Mouse (Mus musculus) frontal cortex, adult 2 months (tissue): ENCODE measurements around the gene Gm42957. TPM values are rescaled to one million over a fixed set of nuclear protein-coding genes. Genes with fewer than 3 reads are reported as not detected.
A peak's percentile ranks its signal among the peaks of the same experiment; 100 is the strongest.
"Not testable (repeated sequence)": the region's sequence is repeated elsewhere in the genome, so short reads cannot be mapped to it uniquely, and the experiment has no call there.

ENCODE experiments used
- DNase-seq, 2 experiments: peaks; one replicate each; pipeline ENCODE4 v3.0.0; 2022; ENCODE audit warnings: low spot score in 1 of 2; ENCODE audit errors: extremely low spot score in 1 of 2
- polyA plus RNA-seq: library from polyadenylated mRNA; depleted of rRNA; stranded (reverse); fragments of >200 nt; gene quantifications from 2 replicates; pipeline ENCODE4 v1.2.3, GENCODE M21; 2012

Gm42957 gene
- polyA plus RNA-seq, 1 experiment: 0.10 TPM

GRCm38 (mm10) chr3:96671519-96671918 is 36.2 kb downstream of the Gm42957 start:
- no peak for DNase-seq

DNA sequence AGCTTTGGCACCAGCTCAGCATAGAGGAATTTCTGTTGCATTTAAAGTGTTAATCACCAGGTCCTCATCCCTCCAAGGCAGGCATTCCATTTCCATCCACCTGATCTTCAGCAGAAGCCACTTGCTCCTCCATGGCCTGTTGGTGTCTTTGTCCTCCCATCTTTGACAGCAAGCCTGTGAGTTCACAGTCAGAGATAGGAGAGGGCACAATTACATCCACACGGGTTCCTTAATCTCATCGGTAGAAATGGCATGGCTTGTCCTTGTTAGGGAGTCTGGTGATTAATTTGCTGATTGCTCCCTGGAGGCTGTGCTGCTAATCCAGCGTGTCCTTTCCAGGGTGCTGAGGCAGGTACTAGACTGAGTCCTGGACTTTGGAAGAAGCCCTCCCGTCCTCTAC is 38.2 kb downstream of the Gm42957 start:
- no peak for DNase-seq

- DNase-seq: no peak
Observed at GRCm38 (mm10) chr3:96674442-96674841, 39.2 kb downstream of the Gm42957 start.

DNA sequence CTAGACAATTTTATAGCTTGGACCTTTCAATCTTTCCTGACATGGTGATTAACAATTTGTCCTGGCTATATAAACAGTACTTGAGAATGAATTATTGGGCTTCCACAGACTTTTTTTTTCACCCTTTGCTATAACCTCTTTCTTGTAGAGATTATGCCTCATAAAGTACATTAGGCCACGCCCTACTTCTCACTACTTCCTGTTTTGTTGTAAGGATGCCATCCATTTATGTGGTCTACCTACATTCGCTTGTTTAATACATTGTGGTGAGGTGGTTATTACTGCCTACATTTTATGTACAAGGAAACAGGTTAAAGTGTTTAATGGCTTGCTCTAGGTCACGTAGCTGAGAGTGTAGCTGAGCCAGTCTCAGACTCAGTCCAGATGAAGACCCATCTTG is 39.9 kb downstream of the Gm42957 start:
- no peak for DNase-seq

- no peak for DNase-seq
Observed at GRCm38 (mm10) chr3:96675690-96676089, 40.4 kb downstream of the Gm42957 start.

GRCm38 (mm10) chr3:96678456-96678855 is 43.2 kb downstream of the Gm42957 start:
- no peak for DNase-seq

DNA sequence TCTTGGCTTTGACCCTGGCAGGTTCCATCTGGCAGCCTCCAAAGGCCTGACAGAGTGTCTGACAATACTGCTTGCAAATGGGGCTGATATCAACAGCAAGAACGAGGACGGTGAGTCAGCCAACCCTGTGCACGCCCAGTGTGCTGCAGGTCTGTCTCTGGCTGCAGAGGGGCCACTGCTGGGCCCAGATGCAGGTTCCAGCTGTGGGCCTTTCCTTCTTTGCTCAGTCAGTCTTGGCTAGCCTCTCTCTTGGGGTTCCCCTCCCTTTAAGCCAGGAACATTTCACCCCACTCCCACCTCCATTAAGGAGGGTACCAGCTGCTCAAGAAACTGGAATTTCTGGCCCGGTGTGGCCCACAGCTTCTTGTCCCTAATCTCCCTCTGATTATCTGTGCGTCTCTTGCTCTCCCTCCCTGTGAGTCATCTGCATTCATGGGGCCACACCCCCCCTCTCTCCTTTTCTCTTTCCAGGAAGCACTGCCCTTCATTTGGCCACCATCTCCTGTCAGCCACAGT is 43.9 kb downstream of the Gm42957 start:
- no peak for DNase-seq

GRCm38 (mm10) chr3:96680269-96680956 is 45.1 kb downstream of the Gm42957 start:
- no peak for DNase-seq

DNA sequence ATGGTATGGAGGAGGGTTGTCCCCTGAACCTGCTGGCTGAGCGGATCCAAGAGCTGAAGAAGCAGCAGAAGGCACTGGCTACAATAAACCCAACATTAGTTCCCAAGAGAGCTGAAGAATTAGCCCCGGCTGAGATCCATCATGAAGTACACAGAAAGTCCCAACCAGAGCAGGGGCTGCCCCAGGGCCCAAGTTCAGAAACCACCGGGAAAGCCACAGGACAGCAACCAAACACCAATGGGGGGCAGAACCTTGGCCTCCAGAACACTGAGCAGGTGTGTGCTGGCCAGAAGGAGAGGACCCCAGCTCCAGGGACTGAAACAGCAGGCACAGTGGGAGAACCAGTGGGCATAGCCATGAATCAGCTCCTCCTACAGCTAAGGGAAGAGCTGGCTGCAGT is 48.2 kb downstream of the Gm42957 start:
- DNase-seq: no peak

DNA sequence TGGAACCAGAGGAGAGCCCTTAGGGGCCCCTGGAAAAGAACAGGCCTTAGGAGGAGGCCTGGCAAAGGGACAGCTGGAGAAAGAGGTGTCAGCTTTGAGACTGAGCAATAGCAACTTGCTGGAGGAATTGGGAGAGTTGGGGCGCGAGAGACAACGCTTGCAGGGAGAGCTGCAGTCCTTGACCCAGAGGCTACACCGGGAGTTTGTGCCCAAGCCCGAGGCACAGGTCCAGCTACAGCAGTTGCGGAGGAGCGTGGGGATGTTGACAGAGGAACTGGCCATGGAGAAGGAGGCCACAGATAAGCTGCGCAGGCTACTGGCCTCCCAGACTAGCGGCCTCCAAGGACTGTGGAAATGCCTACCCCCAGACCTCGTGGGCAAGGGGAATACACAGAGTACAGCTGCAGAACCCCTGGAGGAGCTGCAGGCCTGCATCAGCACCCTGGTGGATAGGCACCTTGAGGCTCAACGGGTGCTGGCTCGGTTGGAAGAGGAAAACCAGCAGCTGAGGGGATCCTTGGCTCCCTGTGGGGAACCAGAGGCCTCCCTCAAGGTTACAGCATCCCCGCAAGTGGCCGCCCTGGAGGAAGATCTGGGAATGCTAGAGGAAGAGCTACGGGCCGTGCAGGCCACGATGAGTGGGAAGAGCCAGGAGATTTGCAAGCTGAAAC is 49.0 kb downstream of the Gm42957 start:
- DNase-seq: no peak

DNA sequence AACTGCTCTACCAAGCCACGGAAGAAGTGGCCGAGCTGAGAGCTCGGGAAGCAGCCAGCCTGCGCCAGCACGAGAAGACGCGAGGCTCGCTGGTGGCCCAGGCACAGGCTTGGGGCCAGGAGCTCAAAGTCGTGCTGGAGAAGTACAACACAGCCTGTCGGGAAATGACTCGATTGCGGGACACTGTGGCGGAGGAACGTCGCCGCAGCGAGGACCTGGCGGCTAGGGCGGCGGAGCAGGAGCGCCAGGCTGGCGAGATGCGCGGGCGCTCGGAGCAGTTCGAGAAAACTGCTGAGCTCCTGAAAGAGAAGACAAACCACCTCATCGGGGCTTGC is 49.5 kb downstream of the Gm42957 start:
- no peak for DNase-seq

- DNase-seq: not testable (repeated sequence)
Observed at GRCm38 (mm10) chr3:96686057-96686456, 50.8 kb downstream of the Gm42957 start.

GRCm38 (mm10) chr3:96688854-96689253 is 53.6 kb downstream of the Gm42957 start:
- no peak for DNase-seq

DNA sequence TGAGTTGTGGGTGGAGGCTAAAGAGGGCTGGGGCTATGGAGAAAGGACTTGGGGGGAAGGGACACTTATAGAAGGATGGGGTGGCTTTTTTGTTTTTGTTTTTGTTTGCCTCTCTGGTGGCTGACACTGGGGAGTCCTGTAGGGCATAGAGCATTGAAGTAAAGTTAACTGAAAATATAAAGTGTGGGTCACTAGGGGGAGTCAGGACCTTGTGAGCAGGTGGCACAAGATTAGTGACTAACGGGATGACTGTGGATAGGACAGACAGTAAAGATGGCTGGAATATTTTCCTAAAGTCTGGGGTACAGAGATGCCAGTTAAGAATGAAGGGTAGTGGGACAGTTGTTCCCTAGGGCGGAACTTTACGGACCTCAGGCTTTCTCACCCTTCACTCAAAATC is 55.0 kb downstream of the Gm42957 start:
- DNase-seq: no peak

DNA sequence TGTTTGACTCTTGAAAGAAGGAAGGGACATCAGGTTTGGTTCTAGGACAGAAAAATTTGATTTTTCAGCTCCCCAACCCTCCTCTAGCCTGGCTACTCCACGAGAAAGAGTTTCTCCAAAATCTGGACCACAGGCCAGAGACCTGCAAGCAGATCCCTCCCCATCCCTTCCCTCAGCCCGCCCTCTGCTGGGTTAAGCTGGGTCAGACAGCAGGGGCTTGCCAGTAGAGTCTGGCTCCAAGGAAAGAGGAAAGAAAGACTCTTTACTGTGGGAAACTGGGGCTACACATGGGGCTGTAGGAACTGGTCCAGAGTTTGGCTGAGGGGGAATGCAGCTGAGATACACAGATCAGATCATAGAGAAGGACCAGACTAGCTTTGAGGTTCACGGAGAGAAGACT is 57.2 kb downstream of the Gm42957 start:
- DNase-seq: no peak

- no peak for DNase-seq
Observed at GRCm38 (mm10) chr3:96693579-96693978, 58.3 kb downstream of the Gm42957 start.

GRCm38 (mm10) chr3:96696198-96696765 is 61.0 kb downstream of the Gm42957 start, which contains the start of gene Pias3:
Pias3 (plus strand) TSS chr3:96696384.
- peak in 1 of 2 experiments; percentile 53 for DNase-seq

DNA sequence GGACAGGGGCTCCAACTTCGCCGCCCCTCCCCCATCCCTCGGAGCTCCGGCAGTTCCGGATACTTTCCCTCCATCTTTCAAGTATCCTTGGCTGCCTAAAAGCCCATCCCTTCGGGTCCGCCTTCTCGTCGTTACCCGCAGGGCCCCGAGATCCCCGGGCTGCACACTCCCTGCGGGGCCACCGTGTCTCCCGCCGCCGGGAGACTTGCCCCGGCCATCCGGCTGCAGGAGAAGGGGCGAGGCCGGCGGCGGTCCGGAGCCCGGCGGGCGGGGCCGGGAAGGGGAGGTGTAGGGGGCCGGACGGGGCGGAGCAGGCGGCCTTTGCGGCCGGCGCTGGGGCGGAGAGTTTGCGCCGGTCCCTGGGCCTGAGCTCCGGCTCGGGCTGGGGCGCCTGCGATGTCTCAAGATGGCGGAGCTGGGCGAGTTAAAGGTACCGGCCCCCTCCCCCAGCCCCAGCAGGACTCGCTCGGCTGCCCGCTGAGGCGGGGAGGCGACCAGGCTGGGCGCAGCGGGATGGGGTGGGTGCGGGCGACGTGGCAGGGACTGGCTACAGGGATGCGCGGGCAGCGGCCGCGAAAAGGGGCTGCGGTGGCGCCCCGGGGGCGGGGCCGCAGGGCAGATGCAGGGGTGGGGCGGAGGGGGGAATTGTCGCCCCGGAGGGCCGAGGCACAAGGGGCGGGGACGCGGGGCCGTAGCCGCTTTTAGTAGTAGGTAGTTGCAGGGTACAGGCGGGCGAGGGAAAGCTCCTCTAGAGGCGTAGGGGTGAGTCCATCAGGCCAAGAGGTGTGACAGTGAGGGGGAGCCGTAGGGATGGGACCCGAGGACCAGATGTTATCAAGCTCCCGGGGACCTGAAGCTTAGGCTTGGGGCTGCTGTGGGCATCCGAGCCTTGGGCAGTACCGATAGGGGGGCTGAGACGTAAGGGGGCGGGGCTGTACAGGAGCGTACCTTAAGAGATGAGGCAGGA is 61.8 kb downstream of the Gm42957 start:
- peak; percentile 56 to 77 for DNase-seq

DNA sequence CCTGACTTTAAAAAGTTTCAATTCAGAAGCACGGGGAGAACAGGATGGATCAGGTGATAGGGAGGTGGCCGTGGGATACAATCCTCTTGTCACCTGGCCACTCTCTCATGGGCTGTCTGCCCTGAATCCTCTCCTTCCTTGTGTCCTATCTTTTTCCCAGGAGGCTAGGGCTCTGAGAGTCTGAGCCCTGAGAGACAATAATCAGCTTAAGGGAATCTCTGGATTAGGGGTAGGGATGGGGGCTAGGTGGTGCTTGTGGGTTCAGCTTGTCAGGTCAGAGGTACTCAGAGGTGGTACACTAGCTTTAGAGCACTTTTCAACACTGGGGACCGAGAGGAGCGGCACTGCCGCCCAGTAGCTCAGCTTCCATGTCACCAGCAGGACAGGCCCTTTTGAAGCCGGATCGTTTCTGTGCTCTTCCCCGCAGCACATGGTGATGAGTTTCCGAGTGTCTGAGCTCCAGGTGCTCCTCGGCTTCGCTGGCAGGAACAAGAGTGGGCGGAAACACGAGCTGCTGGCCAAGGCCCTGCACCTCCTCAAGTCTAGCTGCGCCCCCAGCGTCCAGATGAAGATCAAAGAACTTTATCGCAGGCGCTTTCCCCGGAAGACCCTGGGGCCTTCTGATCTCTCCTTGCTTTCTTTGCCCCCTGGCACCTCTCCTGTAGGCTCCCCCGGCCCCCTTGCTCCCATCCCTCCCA is 63.9 kb downstream of the Gm42957 start:
- DNase-seq: no peak

DNA sequence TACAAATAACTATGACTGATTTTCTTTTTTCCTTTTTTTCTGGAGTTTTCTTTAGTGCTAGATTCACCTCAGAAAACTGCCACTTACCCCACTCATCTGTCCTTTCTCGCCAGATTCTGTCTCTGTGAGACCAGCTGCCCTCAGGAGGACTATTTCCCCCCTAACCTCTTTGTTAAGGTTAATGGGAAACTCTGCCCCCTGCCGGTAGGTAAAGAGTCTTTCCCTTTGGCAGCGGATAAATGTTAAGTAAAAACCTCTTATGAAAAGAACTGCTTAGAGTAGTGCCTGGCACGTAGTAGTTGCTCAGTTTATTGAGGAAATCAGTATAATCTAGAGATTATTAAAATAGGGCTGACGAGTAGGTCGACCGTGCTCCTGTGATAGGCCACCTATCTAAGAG is 65.1 kb downstream of the Gm42957 start:
- DNase-seq: no peak
